Mouse (Mus musculus) layer of hippocampus, postnatal 36 days (tissue): ENCODE measurements at regions not wholly inside any gene's neighbourhood (a gene's known extent, or its start where the extent isn't known, plus 50 kb on each side); places are given as distances from the start of the nearest gene placed in this dataset.

Experiments
- DNase-seq, 2 experiments: peaks; one replicate each; pipeline ENCODE4 v3.0.0; 2022

- no peak for DNase-seq
Observed at GRCm38 (mm10) chr12:12701735-12702134, 240.0 kb downstream of the Mycn start.

- no peak for DNase-seq
Observed at GRCm38 (mm10) chr12:12701060-12701667, 240.6 kb downstream of the Mycn start.

DNA sequence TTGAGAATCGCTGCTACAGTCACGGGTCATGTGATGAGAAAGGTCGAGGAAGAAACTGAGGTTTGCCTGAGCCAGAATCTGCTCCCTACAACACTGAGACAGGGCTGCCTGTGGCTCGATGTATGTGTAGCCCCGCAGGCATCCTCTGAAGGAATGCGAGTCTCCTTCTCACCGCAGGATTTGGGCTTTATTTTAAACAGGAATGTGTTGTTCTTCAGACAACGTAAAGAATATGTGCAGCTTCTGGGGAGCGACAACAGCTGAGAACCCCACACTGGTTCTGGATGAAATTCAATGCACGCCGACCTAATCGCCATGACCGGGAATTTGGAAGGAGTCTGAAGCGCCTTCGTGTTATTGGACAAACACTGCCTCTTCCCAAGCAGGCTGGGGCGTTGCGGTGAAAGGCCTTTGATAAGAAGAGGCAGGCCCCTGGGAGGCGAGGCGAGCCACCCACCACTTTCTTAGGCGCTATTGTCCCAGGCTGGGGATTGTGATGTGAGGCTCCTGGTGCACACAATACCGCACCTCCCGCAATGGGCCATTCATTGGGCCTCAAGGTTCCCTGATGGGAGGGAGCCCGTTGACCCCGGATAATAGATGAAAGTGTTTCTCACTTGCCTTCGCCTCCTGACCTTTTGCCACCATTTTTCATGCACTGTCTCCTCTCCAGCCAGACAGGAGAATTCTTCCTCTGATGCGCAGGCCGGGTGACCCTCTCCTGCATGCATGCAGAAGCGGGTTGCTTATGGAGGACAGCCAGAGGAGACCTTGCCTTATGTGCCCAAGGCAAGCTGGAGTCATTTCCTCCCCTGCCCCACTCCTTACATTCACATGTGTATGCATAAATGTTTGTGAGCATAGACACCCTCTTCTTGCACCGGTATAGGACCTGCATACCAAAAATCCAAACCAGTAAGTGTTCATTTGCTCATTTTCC, 247.6 kb downstream of the Mycn start:
- DNase-seq = no peak

DNA sequence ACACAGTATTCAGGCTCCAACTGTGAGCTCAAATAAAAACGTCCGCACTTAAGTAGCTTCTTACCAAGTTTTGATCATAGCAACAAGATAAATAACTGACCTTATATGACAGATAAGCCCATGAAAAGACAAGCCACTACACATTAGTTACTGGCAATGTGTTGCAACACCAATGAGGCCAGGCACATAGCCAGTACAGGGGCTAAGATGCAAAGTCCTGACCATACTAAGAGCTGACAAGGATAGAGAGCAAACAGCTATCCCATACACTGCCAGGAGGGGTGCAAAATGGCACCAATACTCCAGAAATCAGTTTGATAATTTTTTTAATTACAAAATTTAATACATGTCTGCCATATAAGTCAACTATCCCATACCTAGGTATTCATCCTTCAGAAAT, 254.3 kb downstream of the Mycn start:
- DNase-seq = no peak

DNA sequence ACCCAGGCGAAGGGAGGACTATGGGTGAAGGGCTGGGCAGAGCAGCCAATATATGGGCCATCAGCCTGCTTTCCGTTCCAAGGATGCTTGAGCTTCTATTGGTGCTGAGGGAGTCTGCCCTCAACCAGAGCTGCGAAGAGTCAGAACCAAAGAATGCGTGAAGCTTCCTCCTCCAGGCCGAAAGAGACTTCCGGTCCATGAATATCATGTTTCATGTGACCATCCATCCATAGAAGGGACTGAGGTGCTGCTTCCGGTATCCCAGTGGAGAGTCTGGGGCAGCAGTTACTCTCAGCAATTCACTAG, 256.5 kb downstream of the Mycn start:
- DNase-seq = no peak

DNA sequence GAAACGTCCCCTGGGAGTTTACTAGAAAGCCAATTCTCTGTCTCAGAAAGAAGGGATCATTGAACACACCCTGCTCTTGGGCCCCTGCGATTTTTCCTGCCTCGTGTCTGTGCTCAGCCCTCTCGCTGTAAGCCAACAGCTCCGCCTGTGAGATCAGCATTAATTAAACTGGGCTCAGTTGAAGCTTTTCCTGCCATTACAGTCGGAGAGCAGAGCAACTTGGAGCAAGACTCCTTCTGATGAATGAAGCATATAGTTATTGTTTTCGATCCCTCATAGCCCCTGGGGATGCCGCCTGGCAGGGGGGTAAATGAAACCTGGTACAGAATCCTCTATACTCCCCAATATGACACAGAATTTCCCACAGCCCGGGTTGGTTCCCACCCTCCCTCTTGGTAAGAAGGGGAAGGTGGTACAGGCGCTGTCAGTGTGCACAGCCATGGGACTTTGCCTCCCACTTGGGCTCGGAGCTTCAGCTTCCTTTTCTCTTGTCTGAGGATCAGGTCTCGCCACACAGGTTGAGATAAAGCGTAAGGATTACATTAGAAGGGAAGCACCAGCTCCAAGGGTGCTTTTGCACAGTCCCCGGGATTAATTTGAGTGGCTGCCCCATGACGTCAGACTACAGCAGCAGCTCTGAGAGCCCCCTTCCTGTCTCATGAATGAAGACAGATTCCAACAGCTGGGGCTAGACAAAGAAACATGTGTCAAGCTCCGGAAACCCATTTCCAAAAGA, 257.1 kb downstream of the Mycn start:
- peak in 1 of 2 experiments; percentile 25 for DNase-seq

DNA sequence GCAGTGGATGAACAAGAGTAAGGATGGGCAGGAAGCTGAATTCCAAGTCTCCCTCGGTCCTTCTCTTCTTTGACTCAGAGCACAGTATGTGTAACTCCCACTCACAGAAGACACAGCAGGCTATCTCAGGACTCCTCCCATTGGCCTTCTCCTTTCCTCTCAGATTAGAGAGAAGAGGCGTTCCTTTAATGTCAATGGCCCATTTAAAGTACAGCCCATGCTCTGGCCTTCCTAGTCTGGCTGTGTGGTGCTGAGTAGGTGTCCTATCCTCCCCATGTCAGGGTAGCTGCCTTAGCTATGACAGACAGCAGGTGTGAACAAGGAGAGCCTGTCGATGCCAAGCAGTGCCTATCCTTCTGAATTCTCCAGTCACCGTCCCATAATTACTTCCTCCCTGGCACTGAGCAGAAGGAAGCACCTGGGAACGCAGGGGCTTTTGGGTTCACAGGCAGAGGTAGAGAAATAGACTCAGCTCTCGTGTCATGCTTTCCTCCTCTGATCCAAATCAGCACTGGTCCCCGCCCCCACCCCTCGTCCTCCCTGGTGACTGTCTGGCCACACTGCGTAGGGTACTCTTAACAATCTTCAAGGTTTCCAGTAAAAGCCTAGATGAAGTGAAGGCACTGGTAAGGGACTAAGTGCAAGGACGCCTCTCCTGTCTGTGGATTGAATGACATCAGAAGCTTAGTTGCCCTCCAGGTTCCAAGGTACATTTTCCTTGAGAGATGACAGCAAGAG, 257.8 kb downstream of the Mycn start:
- DNase-seq = no peak

- no peak for DNase-seq
Observed at GRCm38 (mm10) chr12:12681101-12681500, 260.6 kb downstream of the Mycn start.

- peak; percentile 56 to 57 for DNase-seq
Observed at GRCm38 (mm10) chr12:12680371-12680921, 261.3 kb downstream of the Mycn start.

DNA sequence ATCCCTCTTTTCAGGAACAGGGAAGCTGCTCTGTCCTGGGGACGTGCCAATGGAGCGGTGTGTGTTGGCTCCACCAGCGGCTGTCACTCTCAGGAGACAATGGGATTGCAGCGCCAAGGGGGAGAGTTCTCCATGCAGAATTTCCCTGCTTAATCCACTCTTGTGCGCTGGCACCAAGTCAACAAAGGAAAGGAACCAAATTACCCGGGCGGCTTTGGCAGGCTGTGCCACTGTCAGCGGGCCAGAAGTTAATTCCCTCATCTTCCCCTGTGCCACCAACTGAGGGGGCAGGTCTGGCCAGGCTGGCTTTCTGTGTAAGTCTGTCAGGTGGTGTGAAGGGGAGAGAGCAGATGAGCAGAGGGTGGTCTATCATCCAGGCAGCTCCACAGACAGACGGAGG, 265.0 kb downstream of the Mycn start:
- DNase-seq = peak; percentile 61 to 73

DNA sequence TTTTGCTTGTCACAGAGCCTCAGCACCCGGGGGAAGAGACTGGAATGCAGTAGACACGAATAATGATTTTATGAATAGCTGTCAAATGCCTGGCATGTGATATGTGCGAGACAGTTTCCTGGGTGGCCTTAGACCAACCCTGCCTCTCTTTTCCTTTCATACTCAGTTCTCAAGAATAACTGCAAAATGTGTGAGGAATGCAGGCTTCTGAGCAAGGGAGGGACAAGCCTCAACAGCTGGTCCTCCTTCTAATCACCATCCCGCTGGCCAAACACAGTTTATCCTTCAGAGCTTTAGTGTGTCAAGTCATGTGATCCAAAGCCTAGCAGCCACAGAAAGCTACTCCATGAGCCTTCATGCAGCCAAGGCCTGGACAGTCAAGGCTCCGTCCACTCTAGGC, 271.8 kb downstream of the Mycn start:
- no peak for DNase-seq

GRCm38 (mm10) chr12:12668919-12669318, 272.8 kb downstream of the Mycn start:
- no peak for DNase-seq

GRCm38 (mm10) chr12:12655611-12656010, 286.1 kb downstream of the Mycn start:
- DNase-seq = no peak

DNA sequence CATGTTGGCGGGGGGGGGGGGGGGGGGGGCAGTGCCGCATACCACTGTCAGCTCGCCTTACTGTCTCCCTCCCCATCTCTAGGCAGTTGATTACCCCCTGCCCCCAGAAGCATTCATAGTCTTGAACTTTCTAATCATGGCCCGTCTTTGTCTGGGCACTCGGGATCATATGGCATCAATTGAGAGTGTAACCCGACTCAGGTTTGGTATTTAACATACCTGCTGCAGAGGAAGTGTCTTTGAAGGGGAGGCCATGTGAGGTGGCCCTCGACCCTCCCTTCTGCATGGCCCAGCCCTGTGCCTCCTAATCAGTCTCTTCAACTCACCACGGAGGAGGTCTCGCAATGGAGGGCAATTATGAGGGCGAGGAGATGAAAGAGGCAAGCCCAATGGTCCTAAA, 286.5 kb downstream of the Mycn start:
- DNase-seq = no peak

- no peak for DNase-seq
Observed at GRCm38 (mm10) chr12:12652361-12652760, 289.4 kb downstream of the Mycn start.

DNA sequence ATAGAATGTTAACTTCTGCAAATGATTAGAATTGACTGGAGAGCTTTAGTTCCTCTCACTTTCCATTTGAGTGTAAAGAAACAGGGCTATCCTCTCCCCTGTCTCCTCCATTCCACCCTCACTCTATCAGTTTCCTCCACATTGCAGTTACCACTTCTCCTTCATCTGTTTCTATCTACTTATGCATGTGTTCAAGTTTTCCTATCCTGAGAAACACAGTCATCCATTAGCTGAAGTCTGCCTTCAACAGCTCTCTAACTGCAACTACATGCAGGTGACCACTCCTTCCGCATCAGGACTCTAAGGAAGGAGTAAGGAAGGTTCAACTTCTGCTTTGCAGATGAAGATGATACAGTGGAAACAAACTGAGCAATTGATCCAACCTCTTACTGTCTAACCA, 291.4 kb downstream of the Mycn start:
- no peak for DNase-seq

- DNase-seq = no peak
Observed at GRCm38 (mm10) chr12:12647467-12647866, 294.2 kb downstream of the Mycn start.

DNA sequence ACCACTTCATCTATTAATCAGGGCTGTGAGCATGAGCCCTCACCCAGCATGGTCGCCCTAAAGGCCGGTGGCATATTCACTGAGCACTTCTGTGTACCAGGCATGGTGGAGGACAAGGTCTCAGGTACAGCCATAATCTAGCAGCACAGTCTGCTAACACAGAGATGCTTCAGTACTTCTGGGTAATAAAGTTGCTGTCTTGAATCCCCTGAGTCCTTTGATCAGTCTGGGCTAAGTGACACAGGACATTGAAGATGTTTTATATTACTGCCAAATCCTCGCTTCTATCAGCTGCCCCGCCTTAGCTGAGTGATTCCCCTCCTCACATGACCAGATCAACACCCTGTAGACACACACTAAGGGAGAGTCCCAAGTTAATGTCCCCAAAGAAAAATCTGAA, 296.5 kb downstream of the Mycn start:
- no peak for DNase-seq

DNA sequence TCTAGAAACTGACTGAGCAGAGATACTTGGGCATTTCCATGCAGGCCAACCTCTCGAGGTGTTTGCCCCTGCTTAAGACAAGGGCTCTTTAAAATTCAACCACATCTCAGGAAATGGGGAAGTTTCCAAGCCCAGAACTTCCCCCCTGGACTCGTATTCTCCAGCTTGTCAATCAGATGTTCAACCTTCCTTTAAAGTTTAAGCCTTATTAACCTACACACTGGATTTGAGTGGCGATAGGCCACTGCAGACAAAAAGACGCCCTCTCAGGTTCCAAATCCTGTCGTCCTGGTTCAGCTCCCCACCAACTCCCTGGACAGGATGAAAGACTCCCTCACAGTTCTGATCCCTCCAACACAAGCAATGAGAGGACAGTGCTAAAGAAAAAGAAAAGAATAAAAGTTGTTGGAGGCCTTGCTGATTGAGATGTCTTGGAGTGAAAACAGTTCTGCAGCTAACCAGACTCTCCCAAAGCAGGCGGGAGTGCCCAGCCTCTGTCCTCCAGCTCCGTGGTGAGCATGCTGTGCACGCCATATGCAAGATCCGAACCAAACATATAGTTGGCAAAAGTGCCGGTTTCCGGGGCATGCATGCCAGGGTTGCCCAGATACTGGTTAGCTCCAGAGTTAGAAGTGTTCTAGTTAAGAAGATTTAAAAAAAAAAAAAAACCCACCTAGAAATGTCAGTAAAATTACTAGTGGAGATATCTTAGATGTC, 298.3 kb downstream of the Mycn start:
- no peak for DNase-seq

- DNase-seq = no peak
Observed at GRCm38 (mm10) chr12:12635308-12635707, 306.4 kb downstream of the Mycn start.

DNA sequence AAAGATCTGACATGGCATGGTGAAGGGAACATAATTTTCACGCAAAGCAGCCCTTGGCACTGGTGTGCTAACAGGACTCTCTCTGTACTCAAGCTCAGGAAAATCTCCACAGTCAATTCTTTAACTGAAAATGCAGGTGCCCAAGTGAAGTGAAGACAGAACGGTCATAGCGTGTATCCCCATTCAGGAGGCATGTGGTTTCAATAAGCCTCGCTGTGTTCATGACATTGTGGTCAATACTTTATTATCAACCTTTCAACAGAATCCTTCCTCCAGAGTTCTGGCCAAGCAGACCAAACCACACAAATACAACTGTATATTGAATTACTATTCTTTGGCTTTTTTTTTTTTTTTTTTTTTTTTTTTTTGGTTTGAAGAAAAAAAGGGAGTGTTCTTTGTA, 314.1 kb downstream of the Mycn start:
- no peak for DNase-seq

DNA sequence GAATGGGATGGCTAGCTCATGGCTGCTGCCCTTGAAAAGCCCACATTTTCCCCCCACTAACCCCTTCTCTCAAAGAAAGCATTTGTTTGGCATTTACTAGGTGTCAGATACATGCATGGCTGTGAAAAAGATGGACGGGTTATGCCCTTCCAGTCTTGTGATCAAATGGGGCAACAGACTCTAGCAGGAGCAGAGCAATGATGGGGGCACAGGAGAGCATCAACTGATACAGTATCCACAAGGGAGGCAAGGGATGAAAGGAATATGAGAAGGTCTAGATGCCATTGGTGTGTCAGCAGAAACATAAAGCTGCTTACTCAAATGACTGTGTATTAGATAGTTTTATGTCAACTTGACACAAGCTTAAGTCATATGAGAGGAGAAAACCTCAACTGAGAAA, 315.9 kb downstream of the Mycn start:
- no peak for DNase-seq
